Mouse (Mus musculus) ES-E14 (cell line): ENCODE results near the gene Ank3.

ENCODE experiments used
- HCFC1 ChIP-seq: IDR thresholded peaks from 2 replicates; pipeline ENCODE4 v1.6.1; 2012; ENCODE audit warnings: low read length, inconsistent platforms, borderline replicate concordance; ENCODE audit not compliant: insufficient read depth
- MAFK ChIP-seq: IDR thresholded peaks from 2 replicates; pipeline ENCODE4 v1.6.1; 2014; ENCODE audit warnings: mild to moderate bottlenecking, low read depth, low read length, inconsistent platforms; ENCODE audit not compliant: insufficient read depth
- ZC3H11A ChIP-seq: IDR thresholded peaks from 2 replicates; pipeline ENCODE4 v1.6.1; 2012; ENCODE audit warnings: low read depth, mild to moderate bottlenecking, inconsistent platforms, low read length, borderline replicate concordance
- ZNF384 ChIP-seq: IDR thresholded peaks from 2 replicates; pipeline ENCODE4 v1.6.1; 2012; ENCODE audit warnings: low read depth, low read length, inconsistent platforms

GRCm38 (mm10) chr10:69719901-69720415 lies 321.4 kb downstream of the Ank3 start:
- no peak for TF ChIP-seq MAFK
- TF ChIP-seq ZNF384 = no peak
- TF ChIP-seq ZC3H11A = no peak
- no peak for TF ChIP-seq HCFC1
